Mouse (Mus musculus) ES-Bruce4 (cell line): ENCODE measurements around the gene 4930507D05Rik. TPM values are rescaled to one million over a fixed set of nuclear protein-coding genes. Genes with fewer than 3 reads are reported as not detected.
"Not testable (repeated sequence)": the region's sequence is repeated elsewhere in the genome, so short reads cannot be mapped to it uniquely, and the experiment has no call there.

Experiments
- H3K27ac ChIP-seq: 2 replicates; pipeline ENCODE4 v1.5.1; 2012; ENCODE audit warnings: low read length, inconsistent platforms; ENCODE audit not compliant: insufficient read depth
- H3K27me3 ChIP-seq: 2 replicates; pipeline ENCODE4 v1.6.1; 2012; ENCODE audit warnings: mild to moderate bottlenecking, low read length, inconsistent platforms; ENCODE audit not compliant: control insufficient read depth, poor library complexity, insufficient read depth, severe bottlenecking
- H3K36me3 ChIP-seq: 2 replicates; pipeline ENCODE4 v1.6.1; 2012; ENCODE audit warnings: inconsistent platforms, mild to moderate bottlenecking, low read length, moderate library complexity; ENCODE audit not compliant: control insufficient read depth, poor library complexity, insufficient read depth, severe bottlenecking
- H3K4me1 ChIP-seq: one replicate; pipeline ENCODE4 v1.8.1; 2011; ENCODE audit warnings: low read length; ENCODE audit not compliant: control insufficient read depth, insufficient read depth
- H3K4me3 ChIP-seq: 2 replicates; pipeline ENCODE4 v1.5.1; 2011; ENCODE audit warnings: low read depth, mild to moderate bottlenecking, low read length
- H3K9ac ChIP-seq: 2 replicates; pipeline ENCODE4 v1.6.1; 2012; ENCODE audit warnings: low read depth, mild to moderate bottlenecking, inconsistent platforms; ENCODE audit not compliant: poor library complexity, severe bottlenecking
- H3K9me3 ChIP-seq: replicated peaks from 2 replicates; pipeline ENCODE4 v1.6.1; 2012; ENCODE audit warnings: mild to moderate bottlenecking, low read length, inconsistent platforms; ENCODE audit not compliant: control insufficient read depth, poor library complexity, insufficient read depth, severe bottlenecking
- CTCF ChIP-seq: IDR thresholded peaks from one replicate; pipeline ENCODE4 v1.8.1; 2011; ENCODE audit warnings: low read depth, low read length
- EP300 ChIP-seq: IDR thresholded peaks from 2 replicates; pipeline ENCODE4 v1.6.1; 2011; ENCODE audit warnings: low read depth, low read length; ENCODE audit not compliant: insufficient read depth
- POLR2A ChIP-seq: IDR thresholded peaks from one replicate; pipeline ENCODE4 v1.8.1; 2011; ENCODE audit warnings: low read length; ENCODE audit not compliant: insufficient read depth
- polyA plus RNA-seq: library from polyadenylated mRNA; stranded (reverse); fragments of >200 nt; gene quantifications from 2 replicates; pipeline ENCODE4 v1.2.4, GENCODE M21; 2011; ENCODE audit warnings: low read depth; ENCODE audit not compliant: missing spikeins, insufficient read depth, insufficient read length

4930507D05Rik gene
- polyA plus RNA-seq, 1 experiment = not detected

GRCm38 (mm10) chr10:62485878-62486582, 36.7 kb downstream of the 4930507D05Rik start:
- Histone ChIP-seq H3K4me3 (peak overlapping the region; percentile 87), H3K4me1 (no peaks in the 10 kb centered on the region), H3K27ac (0 out of 2 replicates have a peak overlapping the region, but pooled peaks have one; percentile 1), H3K9me3 (no peaks in the 10 kb centered on the region), H3K36me3 (no peaks in the 10 kb centered on the region), H3K27me3 (no peaks in the 10 kb centered on the region), H3K9ac (peak overlapping the region; percentile 92)
- no peak for TF ChIP-seq POLR2A
- TF ChIP-seq EP300 = no peak
- TF ChIP-seq CTCF = no peak

DNA sequence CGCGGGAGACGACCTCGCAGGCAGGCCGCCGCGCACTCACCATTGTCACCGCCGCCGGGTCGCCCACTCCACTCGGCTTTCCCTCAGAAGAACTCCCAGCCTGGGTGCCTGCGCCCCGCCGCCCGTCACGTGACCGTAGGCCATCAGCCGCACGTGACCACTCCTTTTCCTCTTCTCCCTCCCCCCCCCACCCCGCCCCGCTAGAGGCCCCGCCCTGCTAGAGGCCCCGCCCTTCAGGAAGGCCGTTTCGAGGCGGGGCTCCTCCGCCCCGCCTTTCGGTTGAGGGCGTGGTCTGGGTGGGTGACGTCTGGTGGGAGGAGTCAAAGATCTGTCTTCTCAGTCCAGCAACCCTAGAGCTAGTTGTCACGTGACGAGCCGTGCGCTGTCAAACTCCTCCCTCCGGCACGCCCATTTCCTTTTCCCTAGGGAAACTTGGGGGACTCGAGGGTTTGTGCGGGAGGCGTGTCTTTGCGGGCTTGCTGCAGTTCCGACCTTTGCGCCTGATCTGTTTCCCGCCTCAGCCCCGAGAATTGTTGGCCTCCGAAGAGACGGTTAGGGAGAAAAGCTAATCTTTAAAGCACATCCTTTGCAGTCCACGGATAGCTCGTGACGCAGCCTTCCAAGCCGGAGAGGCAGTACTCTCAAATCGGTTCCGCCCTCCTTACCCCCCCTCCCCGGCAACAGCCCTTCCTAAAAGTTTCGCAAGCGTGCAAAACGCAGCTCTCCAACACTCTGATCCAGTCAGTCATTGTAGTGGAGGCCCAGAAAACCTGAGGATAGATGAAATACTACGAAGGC, 37.5 kb downstream of the 4930507D05Rik start, which contains the start of gene Vps26a:
TSS of gene Vps26a (minus strand) at position 188 of the 798 bp plus-strand sequence.
- H3K27ac ChIP-seq = 0 out of 2 replicates have a peak within 1 kb of the TSS, but pooled peaks have one; percentile 1
- TF ChIP-seq EP300 = no peak
- no peak for TF ChIP-seq CTCF
- TF ChIP-seq POLR2A = no peak
- no peaks in the 10 kb centered on the region for H3K27me3 ChIP-seq
- peak within 1 kb of the TSS; percentile 87 for H3K4me3 ChIP-seq
- no peaks in the 10 kb centered on the region for H3K4me1 ChIP-seq
- peak within 1 kb of the TSS; percentile 92 for H3K9ac ChIP-seq
- H3K9me3 ChIP-seq = no peaks in the 10 kb centered on the region
- H3K36me3 ChIP-seq = no peaks in the 10 kb centered on the region

DNA sequence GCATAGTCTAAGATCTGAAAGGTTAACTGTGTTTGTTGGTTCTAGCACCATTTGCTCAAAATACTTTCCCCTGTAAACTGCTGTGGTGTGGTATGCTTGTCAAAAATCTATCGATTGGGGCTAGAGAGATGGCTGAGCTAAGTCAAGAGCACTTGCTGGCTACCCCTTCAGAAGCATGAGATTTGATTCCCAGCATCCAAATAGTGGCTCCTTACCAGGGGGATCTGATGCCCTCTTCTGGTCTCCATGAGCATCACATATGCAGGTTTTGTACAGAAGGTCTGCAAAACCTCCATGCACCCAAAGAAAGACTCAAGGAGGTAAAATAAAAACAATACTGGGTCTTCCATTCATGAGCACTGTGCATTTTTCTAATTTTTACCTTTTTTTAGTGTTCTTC, 39.0 kb downstream of the 4930507D05Rik start:
- Histone ChIP-seq H3K36me3 (no peaks in the 10 kb centered on the region), H3K4me3 (no peak overlapping the region), H3K27ac (no peak overlapping the region), H3K9ac (no peak overlapping the region), H3K27me3 (no peaks in the 10 kb centered on the region), H3K9me3 (no peaks in the 10 kb centered on the region), H3K4me1 (no peaks in the 10 kb centered on the region)
- TF ChIP-seq CTCF (no peak), EP300 (no peak), POLR2A (no peak)

DNA sequence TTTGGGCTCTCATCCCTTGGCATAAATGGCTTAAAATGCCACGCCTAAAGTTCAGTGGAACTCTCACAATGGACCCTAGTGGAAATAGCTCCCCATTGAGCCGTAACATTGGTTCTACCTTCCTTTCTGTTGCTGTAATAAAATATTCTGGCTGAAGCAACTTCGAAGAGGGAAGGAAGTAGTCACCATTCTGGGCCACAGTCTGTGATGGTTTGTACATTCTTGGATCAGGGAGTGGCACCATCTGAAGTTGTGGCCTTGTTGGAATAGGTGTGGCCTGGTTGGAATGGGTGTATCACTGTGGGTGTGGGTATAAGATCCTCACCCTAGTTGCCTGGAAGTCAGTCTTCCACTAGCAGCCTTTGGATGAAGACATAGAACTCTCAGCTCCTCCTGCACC, 42.4 kb downstream of the 4930507D05Rik start:
- not testable (repeated sequence) for H3K27me3 ChIP-seq, H3K9ac ChIP-seq, H3K4me1 ChIP-seq, H3K4me3 ChIP-seq, H3K9me3 ChIP-seq, H3K36me3 ChIP-seq, H3K27ac ChIP-seq

GRCm38 (mm10) chr10:62500088-62500915, 51.0 kb downstream of the 4930507D05Rik start:
- no peaks in the 10 kb centered on the region for H3K9me3 ChIP-seq
- H3K4me3 ChIP-seq = no peak overlapping the region
- H3K4me1 ChIP-seq = no peaks in the 10 kb centered on the region
- TF ChIP-seq POLR2A (no peak), CTCF (peak; percentile 67), EP300 (no peak)
- no peaks in the 10 kb centered on the region for H3K36me3 ChIP-seq
- no peak overlapping the region for H3K27ac ChIP-seq
- H3K9ac ChIP-seq = no peak overlapping the region
- no peaks in the 10 kb centered on the region for H3K27me3 ChIP-seq

Other genes with a start within 250 kb of the 4930507D05Rik start
- gene Tspan15, start 218.2 kb upstream of the 4930507D05Rik start, polyA plus RNA-seq = 8.5 and 10.4 TPM in 2 replicates
- not detected in 2 replicates for gene Tacr2, start 197.1 kb upstream of the 4930507D05Rik start, polyA plus RNA-seq
- gene Hk1, start 69.6 kb upstream of the 4930507D05Rik start, polyA plus RNA-seq = 59.5 and 61.3 TPM in 2 replicates
- 0.16 TPM in 1 of 2 replicates, not detected in the other for gene Hkdc1, start 27.0 kb upstream of the 4930507D05Rik start, polyA plus RNA-seq
- gene Supv3l1, start 249 bp downstream of the 4930507D05Rik start, polyA plus RNA-seq = 40.6 and 41.0 TPM in 2 replicates
- 73.3 and 74.5 TPM in 2 replicates for gene Vps26a, start 37.3 kb downstream of the 4930507D05Rik start, polyA plus RNA-seq
- gene Srgn, start 78.0 kb downstream of the 4930507D05Rik start, polyA plus RNA-seq = 0.87 TPM in 1 of 2 replicates, not detected in the other
- 26.2 and 28.3 TPM in 2 replicates for gene Kif1bp, start 129.0 kb downstream of the 4930507D05Rik start, polyA plus RNA-seq
- 170 and 179 TPM in 2 replicates for gene Ddx21, start 152.8 kb downstream of the 4930507D05Rik start, polyA plus RNA-seq
- gene Ddx50, start 201.7 kb downstream of the 4930507D05Rik start, polyA plus RNA-seq = 96.5 and 115 TPM in 2 replicates